Comparison of ENCODE assay signal across 21 mouse cellular contexts in the genomic region with DNA sequence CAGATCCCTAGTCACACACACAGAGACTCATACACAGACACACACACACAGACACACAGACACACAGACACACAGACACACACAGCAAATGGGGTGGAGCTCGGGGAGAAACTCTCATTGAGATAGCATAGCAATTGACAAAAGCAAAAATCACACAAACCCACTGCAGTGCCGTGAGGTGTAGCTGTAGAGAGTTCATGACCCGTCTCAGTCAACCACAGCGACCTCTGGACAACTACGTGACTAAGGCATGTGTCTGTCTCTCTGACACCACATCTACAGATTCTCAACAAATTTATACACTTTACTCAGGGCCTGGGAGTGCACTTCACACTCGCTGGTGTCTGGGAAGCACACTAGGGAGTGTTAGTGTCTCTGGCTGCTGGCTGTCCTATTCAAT. TPM values are rescaled to one million over a fixed set of nuclear protein-coding genes. Genes with fewer than 3 reads are reported as not detected.
"Had no signal": no experiment of that assay in that cellular context is flagged by ENCODE, and none has a peak within 500 bp of the region (broad histone marks: within the 10 kb centered on the region; RNA-seq: fewer than 3 reads in every experiment).

No protein-coding gene starts in this region.

- H3K4me3 ChIP-seq: heart, adult 2 months; heart, embryonic 13.5 days; heart, embryonic 15.5 days; hindbrain, embryonic 13.5 days; hindbrain, embryonic 15.5 days; left cerebral cortex, adult 2 months; limb, embryonic 10.5 days; limb, embryonic 12.5 days; liver, embryonic 13.5 days; liver, embryonic 15.5 days had no signal

- H3K9ac ChIP-seq: heart, embryonic 13.5 days; heart, embryonic 15.5 days; hindbrain, embryonic 13.5 days; hindbrain, embryonic 15.5 days; limb, embryonic 12.5 days; liver, embryonic 13.5 days; liver, embryonic 15.5 days had no signal

- H3K9me3 ChIP-seq: heart, embryonic 13.5 days; heart, embryonic 15.5 days; hindbrain, embryonic 13.5 days; hindbrain, embryonic 15.5 days; limb, embryonic 10.5 days; limb, embryonic 12.5 days; liver, embryonic 13.5 days; liver, embryonic 15.5 days had no signal

- H3K27ac ChIP-seq: heart, adult 2 months; heart, embryonic 13.5 days; heart, embryonic 15.5 days; hindbrain, embryonic 13.5 days; hindbrain, embryonic 15.5 days; hindbrain, postnatal 0 days; left cerebral cortex, adult 2 months; limb, embryonic 10.5 days; limb, embryonic 12.5 days; liver, embryonic 13.5 days; liver, embryonic 15.5 days had no signal

- ATAC-seq: hindbrain, postnatal 0 days; intestine, embryonic 16.5 days had no signal

- DNase-seq: gastrocnemius, postnatal 14 days; gastrocnemius, postnatal 36 days; heart, adult 11 months; heart, adult 2 months; heart, postnatal 14 days; heart, postnatal 36 days; kidney, postnatal 14 days; layer of hippocampus, adult 9-11 months; liver, embryonic 13.5 days had no signal

- H3K4me2 ChIP-seq: heart, embryonic 11.5 days; heart, embryonic 13.5 days; heart, embryonic 15.5 days; hindbrain, embryonic 13.5 days; hindbrain, embryonic 15.5 days; limb, embryonic 12.5 days; liver, embryonic 13.5 days; liver, embryonic 15.5 days had no signal

- H3K36me3 ChIP-seq: heart, embryonic 13.5 days; heart, embryonic 15.5 days; hindbrain, embryonic 13.5 days; hindbrain, embryonic 15.5 days; limb, embryonic 10.5 days; limb, embryonic 12.5 days; liver, embryonic 13.5 days; liver, embryonic 15.5 days had no signal

- H3K4me1 ChIP-seq: heart, embryonic 13.5 days; heart, embryonic 15.5 days; hindbrain, embryonic 13.5 days; hindbrain, embryonic 15.5 days; liver, embryonic 13.5 days; liver, embryonic 15.5 days had no signal

RNA-seq across cellular contexts. Expression of a gene that starts 41.6 kb away (rescaled TPM):
- total RNA-seq: hematopoietic stem cell, adult 5-6 weeks had no signal
